Mouse (Mus musculus) spleen, adult 2 months (tissue): Measurements from ENCODE around the gene Arhgdib.

ENCODE experiments used
- CTCF ChIP-seq: fragments of 200-500 bp; IDR thresholded peaks from 2 replicates; pipeline ENCODE4 v1.5.1; 2011; ENCODE audit warnings: mild to moderate bottlenecking, inconsistent platforms; ENCODE audit not compliant: insufficient read depth, insufficient read length, insufficient replicate concordance; ENCODE audit errors: extremely low read depth
- POLR2A ChIP-seq: fragments of 200-500 bp; IDR thresholded peaks from 2 replicates; pipeline ENCODE4 v1.6.1; 2011; ENCODE audit warnings: low read depth, low read length, inconsistent platforms

DNA sequence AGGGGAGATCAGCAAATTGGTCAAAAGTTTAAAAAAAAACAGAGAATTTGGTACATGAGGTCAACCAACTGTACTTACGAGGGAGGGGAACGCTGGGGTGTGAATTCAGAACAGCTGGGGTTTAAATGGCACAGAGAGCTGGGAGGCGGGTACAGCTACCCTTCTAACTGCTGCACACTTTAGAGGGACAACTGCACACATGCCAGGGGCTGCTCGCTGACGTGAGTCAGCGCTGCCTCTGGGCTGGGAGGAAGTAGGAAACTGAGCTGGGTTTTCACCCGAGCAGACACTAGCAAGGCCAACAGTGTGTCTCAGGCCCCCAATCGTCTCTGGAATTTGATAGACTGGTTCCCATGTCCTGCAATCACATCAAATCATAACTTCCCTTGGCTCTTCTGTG is 16.6 kb downstream of the Arhgdib start:
- no peak for TF ChIP-seq POLR2A
- no peak for TF ChIP-seq CTCF
